Mouse (Mus musculus) retina, postnatal 1 day (tissue): Measurements from ENCODE around the gene Pus10.

Experiments
- DNase-seq: peaks from one replicate; pipeline ENCODE4 v3.0.0-alpha.2; 2012

Pus10 gene

GRCm38 (mm10) chr11:23767928-23768327 lies 102.5 kb downstream of the Pus10 start:
- no peak for DNase-seq

DNA sequence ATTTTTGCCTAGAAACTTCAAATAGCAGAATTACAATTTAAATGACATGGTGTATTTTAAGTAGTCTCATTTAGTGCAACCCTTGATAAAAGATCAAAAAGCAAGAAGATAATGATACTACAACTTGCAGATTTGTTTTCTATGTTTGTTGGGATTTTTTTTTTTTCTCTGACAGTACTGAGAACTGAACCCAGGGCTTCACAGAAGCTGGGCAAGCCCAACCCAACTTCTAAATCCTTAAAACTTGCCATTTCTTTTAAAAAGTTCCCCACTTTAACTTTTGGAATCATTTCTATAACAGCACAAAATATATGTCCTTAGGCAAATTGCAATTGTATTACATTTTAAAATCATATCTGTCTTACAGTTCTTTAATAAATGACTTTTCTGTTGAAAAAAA lies 103.6 kb downstream of the Pus10 start:
- no peak for DNase-seq

DNA sequence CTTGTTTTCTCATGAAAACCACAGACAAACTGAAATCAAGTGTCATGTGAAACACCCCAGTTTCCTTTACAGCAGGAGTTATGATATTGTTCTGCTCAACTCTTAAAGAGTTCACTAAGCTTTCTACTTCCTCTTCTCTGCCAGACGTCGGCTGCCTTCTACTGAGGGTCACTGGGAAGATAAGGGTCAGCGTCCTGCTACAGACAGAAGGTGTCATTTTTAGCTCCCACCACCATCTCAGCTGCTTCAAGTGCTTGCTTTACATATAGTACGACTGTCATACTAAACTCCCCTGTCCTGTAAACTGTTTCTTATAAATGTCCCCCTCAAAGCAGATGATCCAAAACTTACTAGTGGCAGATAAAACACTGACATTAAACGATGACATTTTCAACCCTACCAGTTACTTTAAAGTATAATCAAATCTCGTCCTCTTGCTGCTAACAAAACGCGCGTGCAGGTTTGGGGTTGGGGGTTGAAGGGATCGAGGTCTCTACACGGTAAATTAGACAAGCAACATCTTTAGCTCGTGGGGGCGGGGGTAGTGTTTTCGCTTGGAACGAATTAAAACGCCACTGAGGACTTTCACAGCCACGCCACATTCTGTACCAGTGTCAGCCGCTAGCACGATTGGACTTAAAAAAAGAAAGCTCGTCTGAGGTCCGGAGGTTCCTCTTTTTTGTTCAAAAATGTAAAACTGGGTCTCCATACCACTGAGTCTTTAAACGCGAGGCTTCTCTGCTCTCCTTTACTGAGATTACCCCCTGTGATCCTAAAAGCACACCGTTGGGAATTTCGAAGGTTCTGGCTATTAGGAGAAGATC lies 104.4 kb downstream of the Pus10 start:
- peak; percentile 54 for DNase-seq

DNA sequence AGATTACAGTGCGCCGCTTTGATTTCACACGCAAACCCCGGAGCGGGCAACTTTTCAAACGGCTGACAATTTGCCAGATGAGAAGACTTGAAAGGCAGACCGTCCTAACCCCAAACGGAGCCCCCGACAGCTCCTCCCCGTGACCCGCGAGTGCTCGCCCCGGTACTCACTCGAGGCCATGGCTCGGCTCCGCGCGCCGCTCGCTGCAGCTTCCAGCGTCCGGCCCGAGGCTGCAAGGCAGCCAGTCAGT lies 105.0 kb downstream of the Pus10 start:
- no peak for DNase-seq

DNA sequence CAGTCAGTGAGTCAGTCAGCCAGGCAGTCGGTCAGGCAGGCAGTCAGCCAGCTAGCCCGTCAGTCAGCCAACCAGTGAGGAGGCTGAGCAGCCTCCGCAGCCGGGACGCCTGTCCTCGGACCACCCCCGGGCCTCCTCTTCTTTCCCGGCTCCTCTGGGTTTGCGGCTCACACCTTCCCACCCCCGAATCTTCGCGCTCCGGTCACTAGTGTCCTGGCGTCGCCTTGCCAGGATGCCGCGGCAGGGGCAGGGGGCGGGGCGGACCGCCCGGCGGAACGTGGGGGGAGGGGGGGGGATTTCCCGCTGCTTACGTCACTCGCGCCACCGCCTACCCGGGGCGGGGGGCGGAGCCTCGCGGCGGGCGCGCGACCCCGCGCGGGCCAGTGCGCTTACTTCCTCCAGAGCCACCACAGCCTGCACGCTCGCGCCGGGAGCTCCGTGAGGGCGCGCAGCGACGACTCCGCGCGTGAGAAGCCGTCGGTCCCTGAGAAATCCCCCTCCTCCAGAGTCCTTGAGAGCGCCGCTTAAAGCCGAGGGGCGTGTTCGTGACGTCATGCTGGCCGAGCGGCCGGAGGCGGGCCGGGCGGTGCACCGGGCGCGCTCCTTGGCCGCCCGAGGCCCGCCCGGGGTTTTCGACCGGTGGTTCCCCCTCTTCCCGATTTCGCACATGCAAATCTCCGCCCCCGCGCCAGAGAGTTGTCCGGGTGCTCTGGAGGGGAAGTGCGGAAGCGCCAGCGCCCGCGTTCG lies 105.5 kb downstream of the Pus10 start, which contains the start of gene Rel:
TSS of gene Rel (minus strand) at position 211 of the 747 bp plus-strand sequence.
- peak; percentile 94 for DNase-seq

GRCm38 (mm10) chr11:23771507-23772097 lies 106.1 kb downstream of the Pus10 start:
- no peak for DNase-seq

DNA sequence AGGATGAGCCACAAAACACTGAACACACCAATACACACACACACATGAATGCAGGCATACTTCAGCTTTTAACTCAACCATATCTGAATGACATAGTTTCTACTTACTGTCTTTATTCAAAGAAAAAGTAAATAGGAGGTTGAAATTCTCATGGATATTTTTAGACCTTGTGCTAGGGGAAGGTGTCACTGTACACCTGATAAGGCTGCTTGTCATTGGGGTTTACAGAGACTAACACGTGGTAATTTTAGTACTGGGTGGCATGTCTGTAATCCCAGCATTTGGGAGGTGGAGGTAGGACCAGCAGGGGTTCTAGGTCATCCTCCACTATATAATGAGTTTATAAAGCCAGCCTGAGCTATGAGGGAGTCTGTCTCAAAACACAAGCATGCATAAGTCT lies 107.0 kb downstream of the Pus10 start:
- DNase-seq = no peak

GRCm38 (mm10) chr11:23778787-23779201 lies 113.3 kb downstream of the Pus10 start:
- no peak for DNase-seq

- no peak for DNase-seq
These were observed 116.6 kb downstream of the Pus10 start for GRCm38 (mm10) chr11:23782038-23782437.
